Mouse (Mus musculus): Measurements from ENCODE around the gene Krtap9-3. TPM values are rescaled to one million over a fixed set of nuclear protein-coding genes. Genes with fewer than 3 reads are reported as not detected.

The Krtap9-3 gene
- not detected for polyA plus RNA-seq (2015; fragmentation: Illumina TruSeq; extraction: RNeasy Lipid Tissue Mini Kit (QIAGEN cat#74804); ENCODE audit: insufficient read depth, low replicate concordance)

DNA sequence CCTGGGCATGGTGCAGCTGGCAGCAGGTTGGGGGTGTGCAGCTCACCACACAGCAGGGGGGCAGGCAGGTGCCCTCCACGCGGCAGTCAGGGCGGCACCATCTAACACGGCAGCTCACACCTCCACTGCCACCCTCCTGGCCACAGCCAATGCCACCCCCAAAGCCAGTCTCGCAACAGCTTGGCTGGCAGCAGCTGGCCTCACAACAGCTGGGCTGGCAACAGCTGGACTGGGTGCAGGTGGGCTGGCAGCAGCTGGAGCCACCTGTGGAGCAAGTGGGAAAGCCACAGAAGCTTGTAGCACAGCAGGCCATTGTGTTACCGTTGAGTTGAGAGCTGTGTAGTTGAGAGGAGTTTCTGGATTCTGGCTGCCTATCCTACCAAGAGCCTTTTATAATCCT is at the start of gene Krtap9-3:
Krtap9-3 (minus strand) TSS at position 364 of the 400 bp plus-strand sequence.

DNA sequence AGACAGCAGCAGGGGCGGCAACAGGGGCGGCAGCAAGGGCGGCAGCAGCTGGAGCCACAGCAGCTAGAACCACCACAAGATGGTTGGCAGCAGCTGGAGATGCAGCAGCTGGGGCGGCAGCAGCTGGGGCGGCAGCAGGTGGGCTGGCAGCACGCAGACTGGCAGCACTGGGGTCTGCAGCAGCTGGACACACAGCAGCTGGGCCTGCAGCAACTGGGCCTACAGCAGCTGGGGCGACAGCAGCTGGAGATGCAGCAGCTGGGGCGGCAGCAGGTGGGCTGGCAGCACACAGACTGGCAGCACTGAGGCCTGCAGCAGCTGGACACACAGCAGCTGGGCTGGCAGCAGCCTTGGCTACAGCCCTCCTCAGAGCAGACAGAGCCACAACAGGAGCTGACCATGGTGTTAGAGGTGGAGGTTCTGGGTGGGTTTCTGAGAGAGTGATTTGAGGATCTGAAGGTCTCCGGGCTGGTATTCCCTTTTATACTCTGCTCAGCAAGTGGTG is 45.8 kb upstream of the Krtap9-3 start, which contains the start of gene Krtap4-7:
Krtap4-7 (minus strand) TSS at position 455 of the 505 bp plus-strand sequence.

DNA sequence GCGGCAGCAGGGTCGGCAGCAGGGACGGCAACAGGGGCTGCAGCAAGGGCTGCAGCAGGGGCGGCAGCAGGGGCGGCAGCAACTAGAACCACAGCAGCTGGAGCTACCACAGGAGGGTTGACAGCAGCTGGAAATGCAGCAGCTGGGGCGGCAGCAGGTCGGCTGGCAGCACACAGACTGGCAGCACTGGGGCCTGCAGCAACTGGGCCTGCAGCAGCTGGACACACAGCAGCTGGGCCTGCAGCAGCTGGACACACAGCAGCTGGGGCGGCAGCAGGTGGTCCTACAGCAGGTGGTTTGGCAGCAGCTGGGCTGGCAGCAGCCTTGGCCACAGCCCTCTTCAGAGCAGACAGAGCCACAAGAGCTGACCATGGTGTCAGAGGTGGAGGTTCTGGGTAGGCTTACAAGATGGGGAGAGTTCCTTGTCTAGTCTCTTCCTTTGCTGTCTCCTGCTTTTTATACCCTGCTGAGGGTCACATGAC is 36.8 kb upstream of the Krtap9-3 start, which contains the start of gene Krtap4-2:
Krtap4-2 (minus strand) TSS at position 432 of the 482 bp plus-strand sequence.

GRCm38 (mm10) chr11:99628138-99628537 is 30.2 kb upstream of the Krtap9-3 start, which contains the start of gene Krtap4-1:
Gene Krtap4-1 (minus strand): TSS chr11:99628238.

DNA sequence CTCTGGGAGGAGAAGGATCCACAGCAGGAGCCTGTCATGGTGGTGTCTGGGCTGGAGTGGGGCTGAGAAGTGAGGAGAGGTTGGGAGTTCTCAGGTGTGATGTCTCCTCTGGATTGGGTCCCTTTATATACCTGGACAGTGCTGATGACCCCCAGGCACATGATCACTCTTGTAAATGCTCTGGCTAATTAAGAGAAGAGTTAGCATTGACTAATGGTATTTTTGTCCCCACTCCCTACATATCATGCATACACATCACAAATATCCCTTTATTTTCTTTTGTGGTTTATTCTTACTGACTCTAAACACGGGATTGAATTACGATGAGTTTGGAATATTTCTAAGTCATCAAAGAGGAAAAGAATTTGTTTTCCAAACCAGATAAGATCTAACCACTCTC is 22.4 kb upstream of the Krtap9-3 start, which contains the start of gene Gm11562:
Gm11562 (minus strand) TSS at position 101 of the 400 bp plus-strand sequence.

GRCm38 (mm10) chr11:99614796-99615363 is 17.0 kb upstream of the Krtap9-3 start, which contains the start of gene Krtap2-4:
Gene Krtap2-4 (minus strand): TSS chr11:99614846.

DNA sequence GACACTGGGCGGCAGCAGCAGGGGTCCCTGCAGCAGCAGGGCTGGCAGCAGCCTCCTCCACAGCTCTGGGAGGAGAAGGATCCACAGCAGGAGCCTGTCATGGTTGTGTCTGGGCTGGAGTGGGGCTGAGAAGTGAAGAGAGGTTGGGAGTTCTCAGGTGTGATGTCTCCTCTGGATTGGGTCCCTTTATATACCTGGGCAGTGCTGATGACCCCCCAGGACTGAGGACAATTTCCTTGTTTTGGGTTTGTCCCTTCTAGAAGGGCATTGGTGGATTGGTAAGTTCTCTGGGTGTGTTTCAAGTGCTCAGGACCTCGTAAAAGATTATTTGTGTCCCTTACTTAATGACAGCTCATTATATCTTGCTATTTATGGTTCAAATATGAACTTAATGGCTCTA is 12.2 kb upstream of the Krtap9-3 start, which contains the start of gene Gm11937:
Gm11937 (minus strand) TSS at position 101 of the 400 bp plus-strand sequence.

GRCm38 (mm10) chr11:99603208-99603607 is 5.3 kb upstream of the Krtap9-3 start, which contains the start of gene Gm11938:
Gene Gm11938 (minus strand): TSS chr11:99603308.

DNA sequence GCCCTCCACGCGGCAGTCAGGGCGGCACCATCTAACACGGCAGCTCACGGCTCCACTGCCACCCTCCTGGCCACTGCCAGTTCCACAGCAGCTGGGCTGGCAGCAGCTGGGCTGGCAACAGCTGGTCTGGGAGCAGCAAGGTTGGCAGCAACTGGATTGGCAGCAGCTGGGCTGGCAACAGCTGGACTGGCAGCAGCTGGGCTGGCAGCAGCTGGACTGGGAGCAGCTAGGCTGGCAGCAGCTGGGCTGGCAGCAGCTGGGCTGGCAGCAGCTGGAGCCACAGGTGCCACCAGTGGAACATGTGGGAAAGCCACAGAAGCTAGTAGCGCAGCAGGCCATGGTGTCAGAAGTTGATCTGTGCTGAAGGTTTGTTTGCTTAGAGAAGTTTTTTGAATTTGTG is 6.9 kb downstream of the Krtap9-3 start, which contains the start of gene Krtap1-3:
Krtap1-3 (minus strand) TSS at position 359 of the 400 bp plus-strand sequence.

GRCm38 (mm10) chr11:99583245-99583704 is 14.6 kb downstream of the Krtap9-3 start, which contains the start of gene Krtap1-4:
Gene Krtap1-4 (minus strand): TSS chr11:99583654.

DNA sequence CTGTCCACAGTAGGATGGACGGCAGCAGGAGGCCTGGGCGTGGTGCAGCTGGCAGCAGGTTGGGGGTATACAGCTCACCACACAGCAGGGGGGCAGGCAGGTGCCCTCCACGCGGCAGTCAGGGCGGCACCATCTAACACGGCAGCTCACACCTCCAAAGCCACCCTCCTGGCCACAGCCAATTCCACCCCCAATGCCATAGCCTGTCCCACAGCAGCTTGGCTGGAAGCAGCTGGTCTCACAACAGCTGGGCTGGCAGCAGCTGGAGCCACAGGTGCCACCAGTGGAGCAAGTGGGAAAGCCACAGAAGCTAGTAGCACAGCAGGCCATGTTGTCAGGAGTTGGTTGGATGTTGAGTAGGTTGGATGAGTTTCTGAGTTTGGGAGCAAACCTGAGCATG is 17.3 kb downstream of the Krtap9-3 start, which contains the start of gene Krtap1-5:
Krtap1-5 (minus strand) TSS at position 381 of the 400 bp plus-strand sequence.

GRCm38 (mm10) chr11:99566530-99566929 is 31.4 kb downstream of the Krtap9-3 start, which contains the start of gene Krtap3-1:
Gene Krtap3-1 (minus strand): TSS chr11:99566630.

DNA sequence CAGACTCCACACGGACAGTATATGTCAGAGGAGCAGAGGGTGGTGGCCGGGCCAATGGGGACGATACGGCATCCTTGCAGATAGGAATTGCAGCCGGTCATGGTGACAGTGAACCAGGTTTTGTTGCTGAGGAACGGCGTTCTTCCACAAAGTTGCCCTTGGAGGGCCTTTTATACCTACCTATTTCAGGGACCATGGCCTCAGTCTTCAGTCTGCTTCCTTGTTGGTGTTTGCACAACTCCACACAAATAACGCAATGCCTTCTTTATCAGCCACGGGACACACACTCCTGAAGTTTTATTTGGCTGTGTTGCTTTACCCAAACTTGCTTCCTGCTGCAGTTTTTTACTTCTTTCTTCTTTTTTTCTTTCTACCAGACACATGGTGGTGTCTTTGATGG is 38.5 kb downstream of the Krtap9-3 start, which contains the start of gene Gm11939:
Gm11939 (minus strand) TSS at position 101 of the 400 bp plus-strand sequence.

DNA sequence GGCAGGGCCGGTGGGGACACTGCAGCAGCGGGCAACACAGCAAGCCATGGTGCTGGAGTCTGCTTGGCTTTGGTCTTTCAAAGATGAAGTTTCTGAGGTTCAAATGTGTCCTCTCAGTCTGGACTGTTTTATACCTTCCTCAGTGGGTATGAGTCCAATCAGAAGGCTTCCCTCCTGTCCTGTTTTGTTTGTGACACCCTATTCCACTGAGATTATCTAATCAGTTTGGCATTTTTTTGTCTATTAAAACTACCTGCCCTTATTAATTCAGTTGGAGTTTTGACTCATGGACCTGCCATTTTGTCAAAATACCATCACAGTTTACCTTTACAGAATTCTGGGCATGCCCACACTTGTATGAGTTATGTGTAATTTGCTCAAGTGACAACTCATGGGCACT is 41.2 kb downstream of the Krtap9-3 start, which contains the start of gene Krtap3-2:
Krtap3-2 (minus strand) TSS at position 101 of the 400 bp plus-strand sequence.

GRCm38 (mm10) chr11:99550765-99551164 is 47.1 kb downstream of the Krtap9-3 start, which contains the start of gene Krtap3-3:
Gene Krtap3-3 (minus strand): TSS chr11:99550865.

Other genes with a start within 250 kb of the Krtap9-3 start
- gene Krt27, start 247.0 kb downstream of the Krtap9-3 start, polyA plus RNA-seq (2015; fragmentation: Illumina TruSeq; extraction: RNeasy Lipid Tissue Mini Kit (QIAGEN cat#74804); ENCODE audit: insufficient read depth, low replicate concordance) = not detected
- gene Krt28, start 223.2 kb downstream of the Krtap9-3 start, polyA plus RNA-seq (2015; fragmentation: Illumina TruSeq; extraction: RNeasy Lipid Tissue Mini Kit (QIAGEN cat#74804); ENCODE audit: insufficient read depth, low replicate concordance) = not detected
- gene Krt10, start 208.7 kb downstream of the Krtap9-3 start, polyA plus RNA-seq (2015; fragmentation: Illumina TruSeq; extraction: RNeasy Lipid Tissue Mini Kit (QIAGEN cat#74804); ENCODE audit: insufficient read depth, low replicate concordance) = 6.0 TPM
- gene Krt12, start 175.8 kb downstream of the Krtap9-3 start, polyA plus RNA-seq (2015; fragmentation: Illumina TruSeq; extraction: RNeasy Lipid Tissue Mini Kit (QIAGEN cat#74804); ENCODE audit: insufficient read depth, low replicate concordance) = not detected
- 1.9 TPM for gene Krt20, start 160.0 kb downstream of the Krtap9-3 start, polyA plus RNA-seq (2015; fragmentation: Illumina TruSeq; extraction: RNeasy Lipid Tissue Mini Kit (QIAGEN cat#74804); ENCODE audit: insufficient read depth, low replicate concordance)
- not detected for gene Krt23, start 105.0 kb downstream of the Krtap9-3 start, polyA plus RNA-seq (2015; fragmentation: Illumina TruSeq; extraction: RNeasy Lipid Tissue Mini Kit (QIAGEN cat#74804); ENCODE audit: insufficient read depth, low replicate concordance)
- gene Krt39, start 76.8 kb downstream of the Krtap9-3 start, polyA plus RNA-seq (2015; fragmentation: Illumina TruSeq; extraction: RNeasy Lipid Tissue Mini Kit (QIAGEN cat#74804); ENCODE audit: insufficient read depth, low replicate concordance) = not detected
- not detected for gene Krt40, start 54.9 kb downstream of the Krtap9-3 start, polyA plus RNA-seq (2015; fragmentation: Illumina TruSeq; extraction: RNeasy Lipid Tissue Mini Kit (QIAGEN cat#74804); ENCODE audit: insufficient read depth, low replicate concordance)
- not detected for gene Krtap3-3, start 47.2 kb downstream of the Krtap9-3 start, polyA plus RNA-seq (2015; fragmentation: Illumina TruSeq; extraction: RNeasy Lipid Tissue Mini Kit (QIAGEN cat#74804); ENCODE audit: insufficient read depth, low replicate concordance)
- gene Krtap3-2, start 41.3 kb downstream of the Krtap9-3 start, polyA plus RNA-seq (2015; fragmentation: Illumina TruSeq; extraction: RNeasy Lipid Tissue Mini Kit (QIAGEN cat#74804); ENCODE audit: insufficient read depth, low replicate concordance) = not detected
- not detected for gene Gm11939, start 38.6 kb downstream of the Krtap9-3 start, polyA plus RNA-seq (2015; fragmentation: Illumina TruSeq; extraction: RNeasy Lipid Tissue Mini Kit (QIAGEN cat#74804); ENCODE audit: insufficient read depth, low replicate concordance)
- gene Krtap3-1, start 31.5 kb downstream of the Krtap9-3 start, polyA plus RNA-seq (2015; fragmentation: Illumina TruSeq; extraction: RNeasy Lipid Tissue Mini Kit (QIAGEN cat#74804); ENCODE audit: insufficient read depth, low replicate concordance) = not detected
- gene Krtap1-5, start 17.1 kb downstream of the Krtap9-3 start, polyA plus RNA-seq (2015; fragmentation: Illumina TruSeq; extraction: RNeasy Lipid Tissue Mini Kit (QIAGEN cat#74804); ENCODE audit: insufficient read depth, low replicate concordance) = not detected
- gene Krtap1-4, start 14.5 kb downstream of the Krtap9-3 start, polyA plus RNA-seq (2015; fragmentation: Illumina TruSeq; extraction: RNeasy Lipid Tissue Mini Kit (QIAGEN cat#74804); ENCODE audit: insufficient read depth, low replicate concordance) = not detected
- gene Krtap1-3, start 6.8 kb downstream of the Krtap9-3 start, polyA plus RNA-seq (2015; fragmentation: Illumina TruSeq; extraction: RNeasy Lipid Tissue Mini Kit (QIAGEN cat#74804); ENCODE audit: insufficient read depth, low replicate concordance) = not detected
- not detected for gene Gm11938, start 5.2 kb upstream of the Krtap9-3 start, polyA plus RNA-seq (2015; fragmentation: Illumina TruSeq; extraction: RNeasy Lipid Tissue Mini Kit (QIAGEN cat#74804); ENCODE audit: insufficient read depth, low replicate concordance)
- not detected for gene Gm11937, start 12.1 kb upstream of the Krtap9-3 start, polyA plus RNA-seq (2015; fragmentation: Illumina TruSeq; extraction: RNeasy Lipid Tissue Mini Kit (QIAGEN cat#74804); ENCODE audit: insufficient read depth, low replicate concordance)
- not detected for gene Krtap2-4, start 16.7 kb upstream of the Krtap9-3 start, polyA plus RNA-seq (2015; fragmentation: Illumina TruSeq; extraction: RNeasy Lipid Tissue Mini Kit (QIAGEN cat#74804); ENCODE audit: insufficient read depth, low replicate concordance)
- gene Gm11562, start 22.3 kb upstream of the Krtap9-3 start, polyA plus RNA-seq (2015; fragmentation: Illumina TruSeq; extraction: RNeasy Lipid Tissue Mini Kit (QIAGEN cat#74804); ENCODE audit: insufficient read depth, low replicate concordance) = not detected
- not detected for gene Krtap4-1, start 30.1 kb upstream of the Krtap9-3 start, polyA plus RNA-seq (2015; fragmentation: Illumina TruSeq; extraction: RNeasy Lipid Tissue Mini Kit (QIAGEN cat#74804); ENCODE audit: insufficient read depth, low replicate concordance)
- gene Krtap4-2, start 37.0 kb upstream of the Krtap9-3 start, polyA plus RNA-seq (2015; fragmentation: Illumina TruSeq; extraction: RNeasy Lipid Tissue Mini Kit (QIAGEN cat#74804); ENCODE audit: insufficient read depth, low replicate concordance) = not detected
- not detected for gene Krtap4-7, start 46.0 kb upstream of the Krtap9-3 start, polyA plus RNA-seq (2015; fragmentation: Illumina TruSeq; extraction: RNeasy Lipid Tissue Mini Kit (QIAGEN cat#74804); ENCODE audit: insufficient read depth, low replicate concordance)
- not detected for gene Gm11555, start 52.1 kb upstream of the Krtap9-3 start, polyA plus RNA-seq (2015; fragmentation: Illumina TruSeq; extraction: RNeasy Lipid Tissue Mini Kit (QIAGEN cat#74804); ENCODE audit: insufficient read depth, low replicate concordance)
- gene Gm11563, start 60.9 kb upstream of the Krtap9-3 start, polyA plus RNA-seq (2015; fragmentation: Illumina TruSeq; extraction: RNeasy Lipid Tissue Mini Kit (QIAGEN cat#74804); ENCODE audit: insufficient read depth, low replicate concordance) = not detected
- gene Krtap4-6, start 67.9 kb upstream of the Krtap9-3 start, polyA plus RNA-seq (2015; fragmentation: Illumina TruSeq; extraction: RNeasy Lipid Tissue Mini Kit (QIAGEN cat#74804); ENCODE audit: insufficient read depth, low replicate concordance) = not detected
- not detected for gene Gm14190, start 92.6 kb upstream of the Krtap9-3 start, polyA plus RNA-seq (2015; fragmentation: Illumina TruSeq; extraction: RNeasy Lipid Tissue Mini Kit (QIAGEN cat#74804); ENCODE audit: insufficient read depth, low replicate concordance)
- gene Gm14180, start 136.2 kb upstream of the Krtap9-3 start, polyA plus RNA-seq (2015; fragmentation: Illumina TruSeq; extraction: RNeasy Lipid Tissue Mini Kit (QIAGEN cat#74804); ENCODE audit: insufficient read depth, low replicate concordance) = not detected
- gene Gm11595, start 174.8 kb upstream of the Krtap9-3 start, polyA plus RNA-seq (2015; fragmentation: Illumina TruSeq; extraction: RNeasy Lipid Tissue Mini Kit (QIAGEN cat#74804); ENCODE audit: insufficient read depth, low replicate concordance) = not detected
- gene Krtap4-8, start 182.6 kb upstream of the Krtap9-3 start, polyA plus RNA-seq (2015; fragmentation: Illumina TruSeq; extraction: RNeasy Lipid Tissue Mini Kit (QIAGEN cat#74804); ENCODE audit: insufficient read depth, low replicate concordance) = not detected
- not detected for gene Krtap4-9, start 187.1 kb upstream of the Krtap9-3 start, polyA plus RNA-seq (2015; fragmentation: Illumina TruSeq; extraction: RNeasy Lipid Tissue Mini Kit (QIAGEN cat#74804); ENCODE audit: insufficient read depth, low replicate concordance)
- gene Gm11596, start 195.4 kb upstream of the Krtap9-3 start, polyA plus RNA-seq (2015; fragmentation: Illumina TruSeq; extraction: RNeasy Lipid Tissue Mini Kit (QIAGEN cat#74804); ENCODE audit: insufficient read depth, low replicate concordance) = not detected
- gene Gm11569, start 200.8 kb upstream of the Krtap9-3 start, polyA plus RNA-seq (2015; fragmentation: Illumina TruSeq; extraction: RNeasy Lipid Tissue Mini Kit (QIAGEN cat#74804); ENCODE audit: insufficient read depth, low replicate concordance) = not detected
- not detected for gene Gm11554, start 206.3 kb upstream of the Krtap9-3 start, polyA plus RNA-seq (2015; fragmentation: Illumina TruSeq; extraction: RNeasy Lipid Tissue Mini Kit (QIAGEN cat#74804); ENCODE audit: insufficient read depth, low replicate concordance)
- gene Krtap4-13, start 211.8 kb upstream of the Krtap9-3 start, polyA plus RNA-seq (2015; fragmentation: Illumina TruSeq; extraction: RNeasy Lipid Tissue Mini Kit (QIAGEN cat#74804); ENCODE audit: insufficient read depth, low replicate concordance) = not detected
- gene Gm11564, start 217.6 kb upstream of the Krtap9-3 start, polyA plus RNA-seq (2015; fragmentation: Illumina TruSeq; extraction: RNeasy Lipid Tissue Mini Kit (QIAGEN cat#74804); ENCODE audit: insufficient read depth, low replicate concordance) = not detected
- not detected for gene 2300003K06Rik, start 240.0 kb upstream of the Krtap9-3 start, polyA plus RNA-seq (2015; fragmentation: Illumina TruSeq; extraction: RNeasy Lipid Tissue Mini Kit (QIAGEN cat#74804); ENCODE audit: insufficient read depth, low replicate concordance)